In genomic region chr1:71837764-71838163, GRCm38 (mm10) we compare ENCODE assay signal across 8 mouse cellular contexts.
A peak's percentile ranks its signal among the peaks of the same experiment; 100 is the strongest.
DNase-seq lines count a peak whose midpoint lies in the region; ATAC-seq and TF ChIP-seq lines count a peak whose summit lies in the region.

No protein-coding gene starts in this region.

- WGBS in heart, embryonic 16.5 days: 45% methylated on average over 12 of the region's 12 CpGs
- WGBS in embryonic facial prominence, embryonic 14.5 days: 33% methylated on average over 12 of the region's 12 CpGs
- WGBS in kidney, postnatal 0 days: 25% methylated on average over 12 of the region's 12 CpGs
- WGBS in midbrain, embryonic 16.5 days: 56% methylated on average over 12 of the region's 12 CpGs

- no peak overlapping the region for H3K4me3 ChIP-seq in heart, embryonic 16.5 days (ENCODE audit: low read length)
- no peak overlapping the region for H3K4me3 ChIP-seq in embryonic facial prominence, embryonic 14.5 days (ENCODE audit: low read depth, low read length)
- H3K4me3 ChIP-seq in kidney, postnatal 0 days (replicated peaks; ENCODE audit: low read depth, low read length): no peak overlapping the region; the same call in 1 of the 2 replicates
- no peak overlapping the region for H3K4me3 ChIP-seq in midbrain, embryonic 16.5 days (ENCODE audit: low read depth, low read length)

- 0 out of 2 replicates have a peak, but pooled peaks cover 3% of the 10 kb centered on the region for H3K36me3 ChIP-seq in heart, embryonic 16.5 days (ENCODE audit: control insufficient read depth, insufficient read depth)
- H3K36me3 ChIP-seq in embryonic facial prominence, embryonic 14.5 days (ENCODE audit: control insufficient read depth, insufficient read depth, low read length): no peaks in the 10 kb centered on the region
- no peaks in the 10 kb centered on the region for H3K36me3 ChIP-seq in kidney, postnatal 0 days (ENCODE audit: insufficient read depth, low read length)
- H3K36me3 ChIP-seq in midbrain, embryonic 16.5 days (ENCODE audit: control insufficient read depth, insufficient read depth, low read length): no peaks in the 10 kb centered on the region

- no peaks in the 10 kb centered on the region for H3K27me3 ChIP-seq in heart, embryonic 16.5 days (ENCODE audit: control insufficient read depth, insufficient read depth, low read length)
- no peaks in the 10 kb centered on the region for H3K27me3 ChIP-seq in embryonic facial prominence, embryonic 14.5 days (replicated peaks; ENCODE audit: control insufficient read depth, insufficient read depth, low read length)
- no peaks in the 10 kb centered on the region for H3K27me3 ChIP-seq in kidney, postnatal 0 days (ENCODE audit: insufficient read depth, low read length)
- H3K27me3 ChIP-seq in midbrain, embryonic 16.5 days (ENCODE audit: control insufficient read depth, insufficient read depth, low read depth, low read length): no peaks in the 10 kb centered on the region

- no peak for DNase-seq in heart, postnatal 4 days
- peak; percentile 50 for DNase-seq in embryonic facial prominence, embryonic 14.5 days (ENCODE audit: low spot score)
- peak; percentile 54 for DNase-seq in kidney, postnatal 0 days (ENCODE audit: low spot score)
- no peak for DNase-seq in ovary, adult 18-20 months (ENCODE audit: low spot score)
- DNase-seq in adipocyte (ENCODE audit: low spot score): no peak
- DNase-seq in c-Kit-positive CD71-positive TER-119-positive erythroid progenitor cells, embryonic 14.5 days (ENCODE audit: low spot score): no peak

- H3K4me1 ChIP-seq in heart, embryonic 16.5 days (ENCODE audit: control insufficient read depth, insufficient read depth, low read length): no peaks in the 10 kb centered on the region
- no peaks in the 10 kb centered on the region for H3K4me1 ChIP-seq in embryonic facial prominence, embryonic 14.5 days (ENCODE audit: control insufficient read depth, insufficient read depth, low read length)
- no peaks in the 10 kb centered on the region; the same call in 1 of the 2 replicates for H3K4me1 ChIP-seq in kidney, postnatal 0 days (replicated peaks; ENCODE audit: insufficient read depth, low read length)
- no peaks in the 10 kb centered on the region for H3K4me1 ChIP-seq in midbrain, embryonic 16.5 days (ENCODE audit: control insufficient read depth, insufficient read depth, low read length)

- H3K9me3 ChIP-seq in heart, embryonic 16.5 days (replicated peaks; ENCODE audit: control insufficient read depth, low read length): no peaks in the 10 kb centered on the region; the same call in 1 of the 2 replicates
- peaks cover 12% of the 10 kb centered on the region for H3K9me3 ChIP-seq in embryonic facial prominence, embryonic 14.5 days (ENCODE audit: control insufficient read depth, low read length)
- H3K9me3 ChIP-seq in kidney, postnatal 0 days (replicated peaks; ENCODE audit: low read length): no peaks in the 10 kb centered on the region
- peaks cover 3% of the 10 kb centered on the region; the same call in 1 of the 2 replicates for H3K9me3 ChIP-seq in midbrain, embryonic 16.5 days (replicated peaks; ENCODE audit: control insufficient read depth, low read length, poor library complexity, severe bottlenecking)

- TF ChIP-seq CTCF in kidney, postnatal 0 days (IDR thresholded peaks at IDR 0.05; ENCODE audit: low read depth): no peak

- H3K4me2 ChIP-seq in heart, embryonic 16.5 days (ENCODE audit: low read depth, low read length): no peak overlapping the region
- H3K4me2 ChIP-seq in embryonic facial prominence, embryonic 14.5 days (ENCODE audit: low read depth, low read length): peak overlapping the region; percentile 8
- peak overlapping the region; percentile 50 for H3K4me2 ChIP-seq in kidney, postnatal 0 days (ENCODE audit: low read length)
- peak overlapping the region; percentile 33; the same call in 1 of the 2 replicates for H3K4me2 ChIP-seq in midbrain, embryonic 16.5 days (ENCODE audit: low read length)

- no peak overlapping the region; the same call in 1 of the 2 replicates for H3K27ac ChIP-seq in heart, embryonic 16.5 days (ENCODE audit: low read length)
- no peak overlapping the region for H3K27ac ChIP-seq in embryonic facial prominence, embryonic 14.5 days (replicated peaks; ENCODE audit: low read depth, low read length)
- no peak overlapping the region for H3K27ac ChIP-seq in kidney, postnatal 0 days
- 0 out of 2 replicates have a peak overlapping the region, but pooled peaks have one; percentile 47 for H3K27ac ChIP-seq in midbrain, embryonic 16.5 days (ENCODE audit: low read length)

- ATAC-seq in heart, embryonic 16.5 days (replicated peaks; ENCODE audit: extremely low read depth, insufficient read depth, low FRiP score): no peak
- ATAC-seq in embryonic facial prominence, embryonic 14.5 days (ENCODE audit: low read depth): peak; percentile 44; the same call in 1 of the 2 replicates
- peak; percentile 49 for ATAC-seq in kidney, postnatal 0 days (replicated peaks; ENCODE audit: low FRiP score, low read depth)
- no peak for ATAC-seq in midbrain, embryonic 16.5 days

- H3K9ac ChIP-seq in heart, embryonic 16.5 days (ENCODE audit: low read length): 0 out of 2 replicates have a peak overlapping the region, but pooled peaks have one; percentile 5
- H3K9ac ChIP-seq in embryonic facial prominence, embryonic 14.5 days (ENCODE audit: low read depth, low read length): no peak overlapping the region
- H3K9ac ChIP-seq in kidney, postnatal 0 days (ENCODE audit: low read depth, low read length): no peak overlapping the region
- 0 out of 2 replicates have a peak overlapping the region, but pooled peaks have one; percentile 16 for H3K9ac ChIP-seq in midbrain, embryonic 16.5 days (ENCODE audit: low read depth, low read length)

Comparison
In these comparisons a context has a peak if more than half of its experiments do, and no peak if none do; other contexts are left out.
1. ATAC-seq: peak in embryonic facial prominence, embryonic 14.5 days (single experiment) and kidney, postnatal 0 days (single experiment); none in heart, embryonic 16.5 days (single experiment) and midbrain, embryonic 16.5 days (single experiment).
2. H3K9ac ChIP-seq: peak in heart, embryonic 16.5 days (single experiment) and midbrain, embryonic 16.5 days (single experiment); none in embryonic facial prominence, embryonic 14.5 days (single experiment) and kidney, postnatal 0 days (single experiment).
3. DNase-seq: peak in embryonic facial prominence, embryonic 14.5 days (single experiment) and kidney, postnatal 0 days (single experiment); none in heart, postnatal 4 days (single experiment), ovary, adult 18-20 months (single experiment), adipocyte (single experiment) and c-Kit-positive CD71-positive TER-119-positive erythroid progenitor cells, embryonic 14.5 days (single experiment).